Comparison of ENCODE assay signal across 26 mouse cellular contexts in genomic region chr8:12136178-12136455, GRCm38 (mm10).
A peak's percentile ranks its signal among the peaks of the same experiment; 100 is the strongest.
DNase-seq lines count a peak whose midpoint lies in the region; ATAC-seq lines count a peak whose summit lies in the region.
"Had no signal": no experiment of that assay in that cellular context is flagged by ENCODE, and none has a peak within 500 bp of the region (broad histone marks: within the 10 kb centered on the region; RNA-seq: fewer than 3 reads in every experiment).

No protein-coding gene starts in this region.

- no peak overlapping the region for H3K4me2 ChIP-seq in hindbrain, embryonic 12.5 days (replicated peaks)
- no peak overlapping the region for H3K4me2 ChIP-seq in midbrain, embryonic 12.5 days (replicated peaks)
- H3K4me2 ChIP-seq in midbrain, embryonic 14.5 days (ENCODE audit: low read length) = no peak overlapping the region
- H3K4me2 ChIP-seq in forebrain, embryonic 11.5 days (ENCODE audit: low read depth, low read length, severe bottlenecking) = no peak overlapping the region
- no peak overlapping the region for H3K4me2 ChIP-seq in forebrain, embryonic 16.5 days (ENCODE audit: low read length)
- H3K4me2 ChIP-seq: embryonic facial prominence, embryonic 12.5 days; heart, embryonic 11.5 days; kidney, embryonic 15.5 days; limb, embryonic 13.5 days; liver, embryonic 11.5 days; lung, embryonic 15.5 days; neural tube, embryonic 13.5 days; stomach, embryonic 15.5 days had no signal

- 37% methylated on average over 5 of the region's 5 CpGs for WGBS in hindbrain, embryonic 12.5 days
- WGBS in hindbrain, embryonic 10.5 days = 59% methylated on average over 5 of the region's 5 CpGs
- WGBS in midbrain, embryonic 12.5 days = 37% methylated on average over 5 of the region's 5 CpGs
- WGBS in midbrain, embryonic 14.5 days = 18% methylated on average over 5 of the region's 5 CpGs
- WGBS in forebrain, embryonic 11.5 days = 11% methylated on average over 5 of the region's 5 CpGs
- WGBS in forebrain, embryonic 16.5 days = 5% methylated on average over 5 of the region's 5 CpGs

- no peaks in the 10 kb centered on the region for H3K9me3 ChIP-seq in hindbrain, embryonic 12.5 days (replicated peaks)
- no peaks in the 10 kb centered on the region for H3K9me3 ChIP-seq in hindbrain, embryonic 10.5 days
- no peaks in the 10 kb centered on the region for H3K9me3 ChIP-seq in midbrain, embryonic 12.5 days
- no peaks in the 10 kb centered on the region for H3K9me3 ChIP-seq in midbrain, embryonic 14.5 days (ENCODE audit: control insufficient read depth, low read length)
- H3K9me3 ChIP-seq in forebrain, embryonic 11.5 days (ENCODE audit: control insufficient read depth, low read length) = no peaks in the 10 kb centered on the region
- H3K9me3 ChIP-seq in forebrain, embryonic 16.5 days (ENCODE audit: control insufficient read depth, low read length) = no peaks in the 10 kb centered on the region
- H3K9me3 ChIP-seq: embryonic facial prominence, embryonic 12.5 days; G1E; kidney, embryonic 15.5 days; limb, embryonic 13.5 days; lung, embryonic 15.5 days; neural tube, embryonic 13.5 days; stomach, embryonic 15.5 days had no signal

- peak; percentile 32; the same call in 1 of the 2 replicates for ATAC-seq in hindbrain, embryonic 12.5 days (ENCODE audit: low FRiP score)
- ATAC-seq in midbrain, embryonic 12.5 days (ENCODE audit: low FRiP score, low read depth) = peak; percentile 63; the same call in 1 of the 2 replicates
- no peak for ATAC-seq in midbrain, embryonic 14.5 days (ENCODE audit: low FRiP score, low TSS enrichment)
- ATAC-seq in forebrain, embryonic 11.5 days (replicated peaks; ENCODE audit: low FRiP score) = peak; percentile 80
- ATAC-seq in forebrain, embryonic 16.5 days = peak; percentile 86
- ATAC-seq: inflammation-experienced regulatory T-cells, adult 6 months had no signal

- DNase-seq in hindbrain, embryonic 10.5 days (ENCODE audit: low spot score) = no peak
- DNase-seq in midbrain, embryonic 14.5 days = no peak
- DNase-seq in forebrain, embryonic 11.5 days (ENCODE audit: low spot score) = peak; percentile 69
- no peak for DNase-seq in ovary, postnatal 10 days (ENCODE audit: low spot score)
- DNase-seq in kidney, adult 18-20 months = no peak
- DNase-seq: adrenal gland, adult 8-10 months; cerebellum, adult 8-10 months; cerebellum, postnatal 25 days; gastrocnemius, postnatal 10 days; heart, postnatal 36 days; kidney, adult 11 months; kidney, postnatal 25 days; right cerebral cortex, postnatal 25 days had no signal

- no peaks in the 10 kb centered on the region for H3K36me3 ChIP-seq in hindbrain, embryonic 12.5 days
- no peaks in the 10 kb centered on the region for H3K36me3 ChIP-seq in hindbrain, embryonic 10.5 days
- H3K36me3 ChIP-seq in midbrain, embryonic 12.5 days = no peaks in the 10 kb centered on the region
- H3K36me3 ChIP-seq in midbrain, embryonic 14.5 days (ENCODE audit: control insufficient read depth, insufficient read depth, low read length) = no peaks in the 10 kb centered on the region
- H3K36me3 ChIP-seq in forebrain, embryonic 11.5 days (ENCODE audit: control insufficient read depth, insufficient read depth, low read length) = no peaks in the 10 kb centered on the region
- no peaks in the 10 kb centered on the region for H3K36me3 ChIP-seq in forebrain, embryonic 16.5 days (ENCODE audit: control insufficient read depth, insufficient read depth)
- H3K36me3 ChIP-seq: embryonic facial prominence, embryonic 12.5 days; G1E; kidney, embryonic 15.5 days; limb, embryonic 13.5 days; lung, embryonic 15.5 days; neural tube, embryonic 13.5 days; stomach, embryonic 15.5 days had no signal

- peaks cover 58% of the 10 kb centered on the region for H3K27me3 ChIP-seq in hindbrain, embryonic 12.5 days
- H3K27me3 ChIP-seq in hindbrain, embryonic 10.5 days (ENCODE audit: insufficient read depth, poor library complexity, severe bottlenecking) = peaks cover 77% of the 10 kb centered on the region
- H3K27me3 ChIP-seq in midbrain, embryonic 12.5 days = peaks cover 82% of the 10 kb centered on the region
- peaks cover 31% of the 10 kb centered on the region for H3K27me3 ChIP-seq in midbrain, embryonic 14.5 days (ENCODE audit: control insufficient read depth, insufficient read depth, low read length)
- H3K27me3 ChIP-seq in forebrain, embryonic 11.5 days (ENCODE audit: control insufficient read depth, insufficient read depth, low read length) = peaks cover 28% of the 10 kb centered on the region
- peaks cover 30% of the 10 kb centered on the region for H3K27me3 ChIP-seq in forebrain, embryonic 16.5 days (replicated peaks; ENCODE audit: control insufficient read depth, insufficient read depth, low read length)

- no peak overlapping the region for H3K27ac ChIP-seq in hindbrain, embryonic 12.5 days
- no peak overlapping the region for H3K27ac ChIP-seq in hindbrain, embryonic 10.5 days
- H3K27ac ChIP-seq in midbrain, embryonic 12.5 days (replicated peaks) = 0 out of 2 replicates have a peak overlapping the region, but pooled peaks have one; percentile 30
- no peak overlapping the region for H3K27ac ChIP-seq in midbrain, embryonic 14.5 days (replicated peaks; ENCODE audit: low read depth, low read length)
- H3K27ac ChIP-seq in forebrain, embryonic 11.5 days (ENCODE audit: low read depth, low read length) = peak overlapping the region; percentile 54
- H3K27ac ChIP-seq in forebrain, embryonic 16.5 days (ENCODE audit: low read length) = peak overlapping the region; percentile 67
- H3K27ac ChIP-seq: embryonic facial prominence, embryonic 12.5 days; kidney, embryonic 15.5 days; limb, embryonic 13.5 days; lung, embryonic 15.5 days; neural tube, embryonic 13.5 days; stomach, embryonic 15.5 days had no signal

- H3K4me1 ChIP-seq in hindbrain, embryonic 12.5 days = peaks cover 15% of the 10 kb centered on the region
- peaks cover 36% of the 10 kb centered on the region for H3K4me1 ChIP-seq in hindbrain, embryonic 10.5 days (replicated peaks)
- peaks cover 44% of the 10 kb centered on the region for H3K4me1 ChIP-seq in midbrain, embryonic 12.5 days
- peaks cover 19% of the 10 kb centered on the region for H3K4me1 ChIP-seq in midbrain, embryonic 14.5 days (ENCODE audit: control insufficient read depth, insufficient read depth, low read length)
- peaks cover 18% of the 10 kb centered on the region; the same call in 1 of the 2 replicates for H3K4me1 ChIP-seq in forebrain, embryonic 11.5 days (replicated peaks; ENCODE audit: control insufficient read depth, insufficient read depth, low read length)
- H3K4me1 ChIP-seq in forebrain, embryonic 16.5 days (replicated peaks; ENCODE audit: control insufficient read depth, insufficient read depth, low read length) = peaks cover 35% of the 10 kb centered on the region
- H3K4me1 ChIP-seq: lung, embryonic 15.5 days; stomach, embryonic 15.5 days had no signal

- H3K9ac ChIP-seq in hindbrain, embryonic 12.5 days = no peak overlapping the region
- H3K9ac ChIP-seq in midbrain, embryonic 12.5 days (replicated peaks) = no peak overlapping the region
- H3K9ac ChIP-seq in midbrain, embryonic 14.5 days (replicated peaks; ENCODE audit: low read length) = no peak overlapping the region
- H3K9ac ChIP-seq in forebrain, embryonic 11.5 days (ENCODE audit: low read length) = no peak overlapping the region
- H3K9ac ChIP-seq in forebrain, embryonic 16.5 days (replicated peaks; ENCODE audit: low read depth, low read length) = no peak overlapping the region
- H3K9ac ChIP-seq: embryonic facial prominence, embryonic 12.5 days; kidney, embryonic 15.5 days; limb, embryonic 13.5 days; lung, embryonic 15.5 days; neural tube, embryonic 13.5 days; stomach, embryonic 15.5 days had no signal

- no peak overlapping the region for H3K4me3 ChIP-seq in hindbrain, embryonic 12.5 days
- H3K4me3 ChIP-seq in hindbrain, embryonic 10.5 days = no peak overlapping the region
- H3K4me3 ChIP-seq in midbrain, embryonic 12.5 days = no peak overlapping the region
- H3K4me3 ChIP-seq in midbrain, embryonic 14.5 days (replicated peaks; ENCODE audit: low read depth, low read length) = no peak overlapping the region
- H3K4me3 ChIP-seq in forebrain, embryonic 11.5 days (ENCODE audit: low read depth, low read length) = no peak overlapping the region
- H3K4me3 ChIP-seq in forebrain, embryonic 16.5 days (replicated peaks; ENCODE audit: low read length) = no peak overlapping the region
- H3K4me3 ChIP-seq: embryonic facial prominence, embryonic 12.5 days; kidney, embryonic 15.5 days; limb, embryonic 13.5 days; lung, embryonic 15.5 days; neural tube, embryonic 13.5 days; stomach, embryonic 15.5 days had no signal

Comparison
In these comparisons a context has a peak if more than half of its experiments do, and no peak if none do; other contexts are left out.
1. H3K27ac ChIP-seq: peak in midbrain, embryonic 12.5 days (single experiment), forebrain, embryonic 11.5 days (single experiment) and forebrain, embryonic 16.5 days (single experiment); none in hindbrain, embryonic 12.5 days (single experiment), hindbrain, embryonic 10.5 days (single experiment) and midbrain, embryonic 14.5 days (single experiment).